Comparison of ENCODE assay signal across 9 mouse cellular contexts in genomic region chr12:79122820-79123219, GRCm38 (mm10). TPM values are rescaled to one million over a fixed set of nuclear protein-coding genes. Genes with fewer than 3 reads are reported as not detected.
A peak's percentile ranks its signal among the peaks of the same experiment; 100 is the strongest.
DNase-seq lines count a peak whose midpoint lies in the region; ATAC-seq and TF ChIP-seq lines count a peak whose summit lies in the region.
"Had no signal": no experiment of that assay in that cellular context is flagged by ENCODE, and none has a peak within 500 bp of the region (broad histone marks: within the 10 kb centered on the region; RNA-seq: fewer than 3 reads in every experiment).

No protein-coding gene starts in this region.

- H3K9me3 ChIP-seq in embryonic facial prominence, embryonic 11.5 days (replicated peaks; ENCODE audit: control insufficient read depth, low read length) = no peaks in the 10 kb centered on the region
- H3K9me3 ChIP-seq in embryonic facial prominence, embryonic 10.5 days = no peaks in the 10 kb centered on the region

- H3K4me3 ChIP-seq in embryonic facial prominence, embryonic 11.5 days (ENCODE audit: low read depth, low read length) = no peak overlapping the region
- H3K4me3 ChIP-seq in embryonic facial prominence, embryonic 10.5 days = no peak overlapping the region
- H3K4me3 ChIP-seq in left cerebral cortex, adult 2 months = no peak overlapping the region

- ATAC-seq in embryonic facial prominence, embryonic 11.5 days (replicated peaks; ENCODE audit: insufficient number of reproducible peaks, low FRiP score, low TSS enrichment, low read depth) = no peak
- no peak; the same call in 1 of the 2 replicates for ATAC-seq in megakaryocyte, adult 5-6 weeks (ENCODE audit: poor library complexity, severe bottlenecking)

- WGBS in embryonic facial prominence, embryonic 11.5 days = 34% methylated on average over 3 of the region's 3 CpGs
- 36% methylated on average over 3 of the region's 3 CpGs for WGBS in embryonic facial prominence, embryonic 10.5 days

- no peak overlapping the region for H3K4me2 ChIP-seq in embryonic facial prominence, embryonic 11.5 days (ENCODE audit: low read depth, low read length)

- intact Hi-C loops in left cerebral cortex, adult 2 months (cut with DNase I) = no loop called here

- no peak overlapping the region for H3K9ac ChIP-seq in embryonic facial prominence, embryonic 11.5 days (replicated peaks; ENCODE audit: low read length)

- no peak overlapping the region for H3K27ac ChIP-seq in embryonic facial prominence, embryonic 11.5 days (replicated peaks; ENCODE audit: low read depth, low read length)
- no peak overlapping the region for H3K27ac ChIP-seq in embryonic facial prominence, embryonic 10.5 days (replicated peaks)
- no peak overlapping the region for H3K27ac ChIP-seq in left cerebral cortex, adult 2 months

- TF ChIP-seq CTCF in left cerebral cortex, adult 2 months (IDR thresholded peaks at IDR 0.05) = peak; percentile 58

- peak; percentile 74 for DNase-seq in embryonic facial prominence, embryonic 11.5 days (ENCODE audit: low spot score)
- DNase-seq in embryonic facial prominence, embryonic 10.5 days (ENCODE audit: low spot score) = no peak
- DNase-seq in left cerebral cortex, adult 2 months (ENCODE audit: extremely low spot score in 1 of 2, low spot score in 2 of 2) = no peak
- no peak for DNase-seq in left cerebral cortex, adult 11 months (ENCODE audit: low spot score)
- DNase-seq in NIH3T3 (ENCODE audit: low read depth) = peak; percentile 57
- peak; percentile 26 for DNase-seq in hindlimb bud, embryonic 11.5 days (ENCODE audit: extremely low spot score, low read depth, low spot score)
- DNase-seq in frontal cortex, postnatal 36 days (ENCODE audit: low spot score in 2 of 2) = no peak
- DNase-seq: kidney, postnatal 36 days had no signal

- no peaks in the 10 kb centered on the region for H3K36me3 ChIP-seq in embryonic facial prominence, embryonic 11.5 days (replicated peaks; ENCODE audit: control insufficient read depth, insufficient read depth, low read depth, low read length)
- H3K36me3 ChIP-seq in embryonic facial prominence, embryonic 10.5 days (replicated peaks) = no peaks in the 10 kb centered on the region

- no peaks in the 10 kb centered on the region for H3K27me3 ChIP-seq in embryonic facial prominence, embryonic 11.5 days (ENCODE audit: control insufficient read depth, insufficient read depth, low read length)
- H3K27me3 ChIP-seq in embryonic facial prominence, embryonic 10.5 days (replicated peaks; ENCODE audit: low read depth, poor library complexity, severe bottlenecking) = no peaks in the 10 kb centered on the region

- H3K4me1 ChIP-seq in embryonic facial prominence, embryonic 11.5 days (ENCODE audit: control insufficient read depth, insufficient read depth, low read length) = no peaks in the 10 kb centered on the region
- no peaks in the 10 kb centered on the region for H3K4me1 ChIP-seq in embryonic facial prominence, embryonic 10.5 days

RNA-seq across cellular contexts. Expression of gene Arg2, which starts 7.8 kb away (rescaled TPM):
- 4.3 and 5.7 TPM in 2 replicates for polyA plus RNA-seq in embryonic facial prominence, embryonic 11.5 days (2014; fragmentation: Nextera tagmentation; extraction: Ambion mirVana)
- 2.9 and 3.5 TPM in 2 replicates for polyA plus RNA-seq in embryonic facial prominence, embryonic 10.5 days (2016; fragmentation: Nextera tagmentation; extraction: Ambion mirVana)
- total RNA-seq in left cerebral cortex, adult 2 months (2021) = 1 to 10 TPM; 2.2 to 2.3 TPM
- total RNA-seq in megakaryocyte, adult 5-6 weeks (2015) = 11.9 and 15.8 TPM in 2 replicates
- 5.3 and 6.8 TPM in 2 replicates for total RNA-seq in megakaryocyte, adult 5-6 weeks (2017)

RNA-seq across cellular contexts. Expression of gene Pigh, which starts 33.4 kb away (rescaled TPM):
- polyA plus RNA-seq in embryonic facial prominence, embryonic 11.5 days (2014; fragmentation: Nextera tagmentation; extraction: Ambion mirVana) = 30.5 and 34.0 TPM in 2 replicates
- polyA plus RNA-seq in embryonic facial prominence, embryonic 10.5 days (2016; fragmentation: Nextera tagmentation; extraction: Ambion mirVana) = 32.7 and 33.4 TPM in 2 replicates
- total RNA-seq in left cerebral cortex, adult 2 months (2021) = 10 to 100 TPM in 1 of 2 experiments, 1 to 10 TPM in 1; 9.7 to 10.3 TPM
- 17.5 and 18.2 TPM in 2 replicates for total RNA-seq in megakaryocyte, adult 5-6 weeks (2015)
- total RNA-seq in megakaryocyte, adult 5-6 weeks (2017) = 17.0 and 18.5 TPM in 2 replicates

RNA-seq across cellular contexts. Expression of gene Vti1b, which starts 49.6 kb away (rescaled TPM):
- 95.8 and 106 TPM in 2 replicates for polyA plus RNA-seq in embryonic facial prominence, embryonic 11.5 days (2014; fragmentation: Nextera tagmentation; extraction: Ambion mirVana)
- 90.8 and 93.5 TPM in 2 replicates for polyA plus RNA-seq in embryonic facial prominence, embryonic 10.5 days (2016; fragmentation: Nextera tagmentation; extraction: Ambion mirVana)
- total RNA-seq in left cerebral cortex, adult 2 months (2021) = 100 to 1,000 TPM; 247 to 256 TPM
- total RNA-seq in megakaryocyte, adult 5-6 weeks (2015) = 17.5 and 17.7 TPM in 2 replicates
- 192 and 195 TPM in 2 replicates for total RNA-seq in megakaryocyte, adult 5-6 weeks (2017)

Comparison
In these comparisons a context has a peak if more than half of its experiments do, and no peak if none do; other contexts are left out.
1. DNase-seq: peak in embryonic facial prominence, embryonic 11.5 days (single experiment), NIH3T3 (single experiment) and hindlimb bud, embryonic 11.5 days (single experiment); none in embryonic facial prominence, embryonic 10.5 days (single experiment), left cerebral cortex, adult 2 months (0 of 2), left cerebral cortex, adult 11 months (single experiment) and frontal cortex, postnatal 36 days (0 of 2).